Mouse (Mus musculus) liver, adult 2 months (tissue): Measurements from ENCODE around the gene Cacna1s. TPM values are rescaled to one million over a fixed set of nuclear protein-coding genes. Genes with fewer than 3 reads are reported as not detected.

ENCODE experiments used
- DNase-seq: peaks from one replicate; pipeline ENCODE4 v3.0.0-alpha.2; 2011; ENCODE audit warnings: low read depth, low spot score; ENCODE audit errors: extremely low read depth
- H3K27ac ChIP-seq: fragments of 200-500 bp; replicated peaks from 2 replicates; pipeline ENCODE4 v1.5.1; 2012; ENCODE audit warnings: low read depth, mild to moderate bottlenecking, control low read depth, inconsistent platforms, low read length; ENCODE audit not compliant: insufficient read depth
- H3K27me3 ChIP-seq: fragments of 200-500 bp; 2 replicates; pipeline ENCODE4 v1.6.1; 2012; ENCODE audit warnings: mild to moderate bottlenecking, moderate library complexity, low read length, inconsistent platforms; ENCODE audit not compliant: control insufficient read depth, insufficient read depth
- H3K36me3 ChIP-seq: fragments of 200-500 bp; 2 replicates; pipeline ENCODE4 v1.6.1; 2012; ENCODE audit warnings: low read length, inconsistent platforms; ENCODE audit not compliant: control insufficient read depth, insufficient read depth
- H3K4me1 ChIP-seq: fragments of 200-500 bp; 2 replicates; pipeline ENCODE4 v1.6.1; 2011; ENCODE audit warnings: low read length; ENCODE audit not compliant: control insufficient read depth, insufficient read depth
- H3K4me3 ChIP-seq: fragments of 200-500 bp; 2 replicates; pipeline ENCODE4 v1.5.1; 2011; ENCODE audit warnings: low read depth, mild to moderate bottlenecking, control low read depth, low read length, moderate library complexity; ENCODE audit not compliant: insufficient read depth
- H3K79me2 ChIP-seq: fragments of 200-500 bp; 2 replicates; pipeline ENCODE4 v1.6.1; 2012; ENCODE audit warnings: inconsistent platforms, mild to moderate bottlenecking, low read length, moderate library complexity; ENCODE audit not compliant: control insufficient read depth, insufficient read depth
- H3K9ac ChIP-seq: fragments of 200-500 bp; 2 replicates; pipeline ENCODE4 v1.6.1; 2012; ENCODE audit warnings: low read depth, mild to moderate bottlenecking, control low read depth, inconsistent platforms, low read length
- CTCF ChIP-seq: fragments of 200-500 bp; IDR thresholded peaks from 2 replicates; pipeline ENCODE4 v1.5.1; 2011; ENCODE audit warnings: low read depth, low read length, control low read depth
- POLR2A ChIP-seq: fragments of 200-500 bp; IDR thresholded peaks from 2 replicates; pipeline ENCODE4 v1.6.1; 2011; ENCODE audit warnings: low read length, control low read depth; ENCODE audit not compliant: insufficient read depth; ENCODE audit errors: extremely low read depth
- WGBS: fragments of 180-500 bp; shearing (Covaris S2); methylation state at CpG from one replicate; pipeline ENCODE4 v1.1.7; 2018; 5-methylcytosine and 5-hydroxymethylcytosine counted together
- polyA plus RNA-seq: library from polyadenylated mRNA; depleted of rRNA; stranded (reverse); fragments of >200 nt; gene quantifications from 2 replicates; pipeline ENCODE4 v1.2.3, GENCODE M21; 2012; rRNA removed
- total RNA-seq: library from RNA; depleted of rRNA; stranded (reverse); fragments of >200 nt; gene quantifications from 2 replicates; pipeline ENCODE4 v1.2.3, GENCODE M21; 2014; rRNA removed

Cacna1s gene
- total RNA-seq (0.13 and 0.65 TPM in 2 replicates), polyA plus RNA-seq (not detected in 2 replicates)

- TF ChIP-seq CTCF = no peak
- TF ChIP-seq POLR2A = no peak
- no peak within 1 kb of the TSS for H3K9ac ChIP-seq
- H3K79me2 ChIP-seq = no peaks in the 10 kb centered on the region
- H3K4me3 ChIP-seq = no peak within 1 kb of the TSS
- H3K27me3 ChIP-seq = peaks cover 8% of the 10 kb centered on the region; the same call in 1 of the 2 replicates
- H3K4me1 ChIP-seq = no peaks in the 10 kb centered on the region
- DNase-seq = no peak
- no peaks in the 10 kb centered on the region for H3K36me3 ChIP-seq
- WGBS = 72% methylated on average over 11 of the region's 11 CpGs
- no peak within 1 kb of the TSS for H3K27ac ChIP-seq
Measured at GRCm38 (mm10) chr1:136052547-136052946, at the start of gene Cacna1s. Cacna1s (plus strand) TSS chr1:136052750.

- Histone ChIP-seq H3K4me3 (no peak within 1 kb of the TSS), H3K27me3 (no peaks in the 10 kb centered on the region), H3K4me1 (no peaks in the 10 kb centered on the region; the same call in 1 of the 2 replicates), H3K9ac (no peak within 1 kb of the TSS), H3K27ac (no peak within 1 kb of the TSS), H3K79me2 (no peaks in the 10 kb centered on the region), H3K36me3 (no peaks in the 10 kb centered on the region)
- DNase-seq = peak; percentile 24
- WGBS = 95% methylated on average over 3 of the region's 3 CpGs
- TF ChIP-seq CTCF (no peak), POLR2A (no peak)
Measured at GRCm38 (mm10) chr1:136006292-136006748, 46.2 kb upstream of the Cacna1s start, which contains the start of gene Igfn1. Igfn1 (minus strand) TSS chr1:136006342.

DNA sequence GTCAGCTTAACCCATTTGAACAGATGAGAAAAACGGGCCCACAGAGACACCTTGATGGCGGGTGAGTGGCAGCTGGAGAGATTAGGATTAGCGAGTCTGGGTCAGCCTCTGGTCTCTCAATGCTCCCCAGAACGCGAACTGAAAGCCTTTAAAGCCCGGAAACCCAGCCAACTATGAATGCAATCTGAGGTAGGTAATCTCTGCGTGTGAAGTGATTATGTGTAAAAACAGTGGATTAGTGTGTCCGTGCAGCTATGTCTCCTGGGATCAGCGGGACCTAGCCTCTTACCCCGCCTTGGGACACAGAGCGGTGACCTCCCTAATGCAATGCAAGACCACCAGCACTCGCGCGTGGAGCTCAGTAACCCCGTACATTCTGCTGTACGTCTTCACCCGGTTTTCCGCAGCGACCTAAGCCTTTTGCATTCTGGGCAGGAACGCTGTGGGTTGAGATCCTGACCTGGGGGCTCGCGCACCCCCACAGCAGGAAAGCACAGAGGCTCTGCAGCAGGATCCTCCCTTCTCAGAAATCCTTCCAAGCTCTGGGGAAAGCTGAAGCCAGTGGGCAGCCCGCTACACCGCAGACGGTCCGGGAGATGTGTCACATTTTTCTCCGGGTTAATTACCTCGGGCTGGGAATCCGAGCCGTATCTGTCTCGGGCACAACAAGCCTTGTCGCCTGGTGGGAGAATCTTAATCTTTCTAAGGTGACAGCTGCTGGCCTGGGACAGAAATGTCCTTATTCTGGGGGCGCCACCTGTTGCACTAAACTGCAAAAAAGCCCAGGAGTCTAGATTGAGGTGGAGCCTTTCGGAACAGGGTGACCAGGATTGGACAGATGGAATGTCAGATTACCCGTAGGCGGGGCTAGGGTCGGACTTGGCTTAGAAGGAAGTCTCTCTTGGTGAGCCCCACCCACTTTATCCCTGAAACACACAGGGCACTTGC lies 45.1 kb upstream of the Cacna1s start, which contains the start of gene Tmem9:
Gene Tmem9 (plus strand): TSS at position 940 of the 948 bp plus-strand sequence.
- peak; percentile 95 for DNase-seq
- no peaks in the 10 kb centered on the region for H3K36me3 ChIP-seq
- no peaks in the 10 kb centered on the region for H3K79me2 ChIP-seq
- no peak within 1 kb of the TSS; the same call in 1 of the 2 replicates for H3K27ac ChIP-seq
- H3K4me1 ChIP-seq = no peaks in the 10 kb centered on the region; the same call in 1 of the 2 replicates
- no peaks in the 10 kb centered on the region for H3K27me3 ChIP-seq
- peak within 1 kb of the TSS; percentile 53 for H3K4me3 ChIP-seq
- TF ChIP-seq CTCF (no peak), POLR2A (no peak)
- H3K9ac ChIP-seq = peak within 1 kb of the TSS; percentile 64
- WGBS = 8% methylated on average over 37 of the region's 37 CpGs

GRCm38 (mm10) chr1:136008159-136008533 lies 44.4 kb upstream of the Cacna1s start:
- Histone ChIP-seq H3K4me1 (no peaks in the 10 kb centered on the region; the same call in 1 of the 2 replicates), H3K27me3 (no peaks in the 10 kb centered on the region)
- no peak for TF ChIP-seq POLR2A
- TF ChIP-seq CTCF = no peak

GRCm38 (mm10) chr1:136010247-136010646 lies 42.3 kb upstream of the Cacna1s start:
- Histone ChIP-seq H3K4me3 (no peak overlapping the region), H3K79me2 (no peaks in the 10 kb centered on the region), H3K9ac (no peak overlapping the region), H3K27me3 (no peaks in the 10 kb centered on the region), H3K27ac (no peak overlapping the region), H3K36me3 (no peaks in the 10 kb centered on the region), H3K4me1 (no peaks in the 10 kb centered on the region; the same call in 1 of the 2 replicates)
- DNase-seq = no peak
- WGBS = 93% methylated on average over 4 of the region's 4 CpGs
- no peak for TF ChIP-seq CTCF

More at GRCm38 (mm10) chr1:136008159-136008533, 44.4 kb upstream of the Cacna1s start:
- no peaks in the 10 kb centered on the region for H3K36me3 ChIP-seq
- H3K27ac ChIP-seq = no peak overlapping the region
- H3K4me3 ChIP-seq = no peak overlapping the region
- H3K9ac ChIP-seq = no peak overlapping the region
- WGBS = 11% methylated on average over 8 of the region's 8 CpGs
- H3K79me2 ChIP-seq = no peaks in the 10 kb centered on the region
- DNase-seq = no peak
